Mouse (Mus musculus): ENCODE measurements around the gene Dnmt3a.

- TF ChIP-seq EP300 (IDR thresholded peaks at IDR 0.05; ENCODE audit: low read depth) (no peak), CTCF (IDR thresholded peaks at IDR 0.05; ENCODE audit: low read depth) (no peak)
Measured at GRCm38 (mm10) chr12:3854419-3854818, 48.6 kb downstream of the Dnmt3a start.
